Mouse (Mus musculus) ES-E14 (cell line): ENCODE measurements around the gene Ralgapa2. TPM values are rescaled to one million over a fixed set of nuclear protein-coding genes. Genes with fewer than 3 reads are reported as not detected.

ENCODE experiments used
- DNase-seq: peaks from one replicate; pipeline ENCODE4 v3.0.0-alpha.2; 2013; ENCODE audit warnings: low read depth, low spot score
- H3K27ac ChIP-seq: 2 replicates; pipeline ENCODE4 v1.5.1; 2012; ENCODE audit warnings: low read depth, mild to moderate bottlenecking, low read length, moderate library complexity, mixed read lengths; ENCODE audit not compliant: poor library complexity, insufficient read depth, severe bottlenecking
- H3K36me3 ChIP-seq: 2 replicates; pipeline ENCODE4 v1.6.1; 2012; ENCODE audit warnings: mild to moderate bottlenecking, low read length, moderate library complexity, mixed read lengths; ENCODE audit not compliant: control insufficient read depth, poor library complexity, insufficient read depth, severe bottlenecking
- H3K4me1 ChIP-seq, 2 experiments: fragments of 150-350 bp in 1 of 2; sonication (generic) in 1 of 2; 2 replicates each; pipeline ENCODE4 v1.6.1; 2012; ENCODE audit warnings: low read length in 2 of 2, mild to moderate bottlenecking in 1 of 2, mixed read lengths in 1 of 2; ENCODE audit not compliant: control insufficient read depth in 2 of 2, insufficient read depth in 2 of 2, poor library complexity in 1 of 2
- H3K4me3 ChIP-seq, 2 experiments: fragments of 150-350 bp in 1 of 2; sonication (generic) in 1 of 2; 2 replicates each; pipeline ENCODE4 v1.5.1; 2012; ENCODE audit warnings: low read length in 2 of 2, low read depth in 1 of 2, mild to moderate bottlenecking in 1 of 2, mixed read lengths in 1 of 2; ENCODE audit not compliant: insufficient read depth in 1 of 2, poor library complexity in 1 of 2, severe bottlenecking in 1 of 2
- H3K9ac ChIP-seq: 2 replicates; pipeline ENCODE4 v1.6.1; 2012; ENCODE audit warnings: low read depth, mild to moderate bottlenecking, low read length, mixed read lengths; ENCODE audit not compliant: poor library complexity, insufficient read depth, severe bottlenecking
- H3K9me3 ChIP-seq: fragments of 150-350 bp; sonication (generic); 2 replicates; pipeline ENCODE4 v1.6.1; 2012; ENCODE audit warnings: low read depth, mild to moderate bottlenecking, low read length; ENCODE audit not compliant: control insufficient read depth, insufficient read depth
- CHD2 ChIP-seq: IDR thresholded peaks from 2 replicates; pipeline ENCODE4 v1.6.1; 2014; ENCODE audit warnings: mild to moderate bottlenecking, low read depth, low read length, inconsistent platforms
- HCFC1 ChIP-seq: IDR thresholded peaks from 2 replicates; pipeline ENCODE4 v1.6.1; 2012; ENCODE audit warnings: low read length, inconsistent platforms, borderline replicate concordance; ENCODE audit not compliant: insufficient read depth
- MAFK ChIP-seq: IDR thresholded peaks from 2 replicates; pipeline ENCODE4 v1.6.1; 2014; ENCODE audit warnings: mild to moderate bottlenecking, low read depth, low read length, inconsistent platforms; ENCODE audit not compliant: insufficient read depth
- ZC3H11A ChIP-seq: IDR thresholded peaks from 2 replicates; pipeline ENCODE4 v1.6.1; 2012; ENCODE audit warnings: low read depth, mild to moderate bottlenecking, inconsistent platforms, low read length, borderline replicate concordance
- ZNF384 ChIP-seq: IDR thresholded peaks from 2 replicates; pipeline ENCODE4 v1.6.1; 2012; ENCODE audit warnings: low read depth, low read length, inconsistent platforms
- in situ Hi-C, 2 experiments: fragments of 600-800 bp; cut with MboI; formaldehyde crosslinking; loops; one replicate each; pipeline ENCODE4 v1.15.1; 2025; ENCODE audit warnings: low sequenced_read_pairs in 2 of 2, inconsistent platforms in 1 of 2; ENCODE audit not compliant: unreplicated experiment in 2 of 2
- total RNA-seq: library from RNA; depleted of rRNA; stranded (reverse); fragments of 300-350 nt; gene quantifications from 2 replicates; pipeline ENCODE4 v1.2.3, GENCODE M21; 2012

The Ralgapa2 gene
- total RNA-seq, 1 experiment: 23.0 TPM

DNA sequence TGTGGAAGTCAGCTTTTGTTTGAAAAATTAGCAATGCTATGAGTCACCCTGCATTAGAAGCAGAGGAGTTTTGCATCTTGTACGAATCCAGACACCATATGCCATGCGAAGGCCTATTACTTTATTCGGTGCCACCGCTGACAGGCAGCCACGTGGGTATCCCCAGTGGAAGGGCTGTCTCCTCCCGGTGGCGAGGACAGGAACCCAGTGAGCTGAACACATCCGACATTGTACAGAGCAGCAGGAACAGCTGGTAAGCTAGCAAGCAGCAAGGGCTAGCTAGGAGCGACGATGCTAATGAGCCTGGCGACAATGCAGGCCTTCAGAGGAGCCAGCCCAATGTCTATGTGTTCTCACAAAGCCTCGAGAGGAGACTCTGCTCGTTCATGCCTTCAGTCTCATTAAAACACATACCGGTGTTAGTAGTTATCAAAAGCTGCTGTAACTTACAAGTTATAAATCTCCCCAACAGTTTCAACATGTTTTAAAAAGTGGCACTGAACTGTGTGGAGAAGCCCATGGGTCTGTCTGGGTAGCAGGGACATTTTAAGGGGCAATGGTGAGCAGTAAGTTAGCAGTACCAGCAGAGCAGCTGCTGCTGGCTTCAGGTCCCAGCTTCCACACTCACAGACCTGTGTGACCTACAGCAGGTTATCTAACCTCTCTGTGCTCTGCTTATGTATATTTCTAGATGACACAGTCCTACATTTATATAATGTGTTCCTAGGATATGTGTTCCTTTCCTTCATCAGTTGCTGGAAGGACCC lies 221.1 kb downstream of the Ralgapa2 start:
- in situ Hi-C loops: no loop called here
- TF ChIP-seq CHD2 (no peak), ZC3H11A (no peak), MAFK (no peak), HCFC1 (no peak), ZNF384 (no peak)
- DNase-seq: no peak
- H3K4me3 ChIP-seq: no peak overlapping the region
- H3K9ac ChIP-seq: no peak overlapping the region
- H3K4me1 ChIP-seq: peaks cover 0 to 2% of the 10 kb centered on the region in 2 experiments; a peak in 2 of 4 replicates
- no peaks in the 10 kb centered on the region for H3K9me3 ChIP-seq
- H3K36me3 ChIP-seq: no peaks in the 10 kb centered on the region
- H3K27ac ChIP-seq: no peak overlapping the region

DNA sequence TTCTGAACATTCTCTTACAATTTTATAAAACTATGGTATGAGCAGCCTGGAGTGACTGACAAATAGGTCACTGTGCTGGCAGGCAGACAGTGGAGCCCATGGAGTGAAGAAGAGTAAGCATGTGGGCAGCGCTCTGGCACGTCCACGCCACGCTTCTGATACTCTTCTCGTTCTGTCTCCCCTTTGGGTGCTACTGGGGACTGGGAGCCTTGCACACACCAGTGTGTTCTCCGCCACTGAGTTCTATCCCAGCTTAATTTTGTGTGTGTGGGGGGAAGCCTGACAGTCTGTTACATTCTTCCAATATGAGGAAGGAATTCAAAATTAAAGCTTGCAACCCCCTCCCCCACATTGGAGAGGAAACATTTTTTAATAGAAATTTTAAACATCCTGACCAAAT lies 221.8 kb downstream of the Ralgapa2 start:
- in situ Hi-C loops: no loop called here
- no peaks in the 10 kb centered on the region for H3K9me3 ChIP-seq
- H3K36me3 ChIP-seq: no peaks in the 10 kb centered on the region
- no peak for DNase-seq
- H3K4me1 ChIP-seq: peaks cover 0 to 2% of the 10 kb centered on the region in 2 experiments; a peak in 2 of 4 replicates
- TF ChIP-seq HCFC1: no peak
- TF ChIP-seq CHD2: no peak
- no peak for TF ChIP-seq ZC3H11A
- no peak for TF ChIP-seq ZNF384
- no peak for TF ChIP-seq MAFK
- H3K4me3 ChIP-seq: no peak overlapping the region
- no peak overlapping the region for H3K9ac ChIP-seq
- no peak overlapping the region for H3K27ac ChIP-seq

DNA sequence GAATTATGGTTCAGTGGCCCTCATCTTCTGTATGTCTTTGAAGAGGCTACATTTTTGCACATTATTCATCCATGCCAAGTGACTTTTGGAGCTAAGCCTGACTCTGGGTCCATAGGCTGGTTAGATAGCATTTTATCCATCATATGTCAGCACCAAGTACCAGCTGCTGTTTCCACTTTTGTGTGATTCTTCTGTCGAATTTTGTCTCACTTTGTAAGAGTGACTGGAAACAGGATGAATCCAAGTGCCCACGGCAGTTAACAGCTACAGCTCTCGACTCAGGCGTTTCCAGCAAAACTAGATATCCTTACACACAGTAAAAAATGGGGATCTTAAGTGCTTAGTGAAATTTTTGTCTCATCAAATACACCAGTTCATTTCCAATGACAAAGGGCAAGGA lies 222.8 kb downstream of the Ralgapa2 start:
- no peak overlapping the region for H3K4me3 ChIP-seq
- no peak for TF ChIP-seq MAFK
- no peak for TF ChIP-seq HCFC1
- TF ChIP-seq ZC3H11A: no peak
- TF ChIP-seq ZNF384: no peak
- no peak for TF ChIP-seq CHD2
- no peaks in the 10 kb centered on the region for H3K36me3 ChIP-seq
- no peak overlapping the region for H3K9ac ChIP-seq
- H3K27ac ChIP-seq: no peak overlapping the region
- DNase-seq: no peak
- in situ Hi-C loops: no loop called here
- peaks cover 0 to 2% of the 10 kb centered on the region in 2 experiments; a peak in 2 of 4 replicates for H3K4me1 ChIP-seq
- H3K9me3 ChIP-seq: no peaks in the 10 kb centered on the region

GRCm38 (mm10) chr2:146288326-146288725 lies 223.8 kb downstream of the Ralgapa2 start:
- DNase-seq: no peak
- Histone ChIP-seq H3K9ac (no peak overlapping the region), H3K27ac (no peak overlapping the region), H3K36me3 (no peaks in the 10 kb centered on the region), H3K9me3 (no peaks in the 10 kb centered on the region), H3K4me3 (no peak overlapping the region), H3K4me1 (peaks cover 0 to 2% of the 10 kb centered on the region in 2 experiments; a peak in 2 of 4 replicates)
- in situ Hi-C loops: no loop called here
- no peak for TF ChIP-seq MAFK
- TF ChIP-seq CHD2: no peak
- no peak for TF ChIP-seq HCFC1
- no peak for TF ChIP-seq ZNF384
- TF ChIP-seq ZC3H11A: no peak

DNA sequence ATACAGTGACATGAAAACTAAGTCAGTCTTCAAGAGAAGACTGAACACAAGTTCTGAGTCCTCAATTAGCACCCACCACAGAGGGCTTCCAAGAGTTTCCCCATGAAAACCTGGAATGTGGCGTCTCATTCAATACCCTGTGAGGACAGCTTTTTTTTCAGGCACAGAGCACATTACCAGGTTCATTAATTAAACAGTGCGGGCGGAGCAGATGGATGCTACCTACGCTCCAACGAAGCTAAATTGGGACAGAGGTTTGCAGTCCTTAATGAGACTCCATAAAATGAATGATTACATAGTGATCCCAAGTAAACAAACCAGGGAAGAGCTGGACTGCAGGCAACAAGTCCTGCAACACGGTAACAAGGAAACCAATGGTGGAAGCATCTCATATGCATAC lies 224.6 kb downstream of the Ralgapa2 start:
- H3K4me1 ChIP-seq: peaks cover 0 to 2% of the 10 kb centered on the region in 2 experiments; a peak in 2 of 4 replicates
- no peak overlapping the region for H3K9ac ChIP-seq
- no peak for DNase-seq
- in situ Hi-C loops: no loop called here
- TF ChIP-seq CHD2 (no peak), ZC3H11A (no peak)
- no peak overlapping the region for H3K27ac ChIP-seq
- no peaks in the 10 kb centered on the region for H3K9me3 ChIP-seq
- H3K4me3 ChIP-seq: no peak overlapping the region
- no peaks in the 10 kb centered on the region for H3K36me3 ChIP-seq
